Mouse (Mus musculus): ENCODE measurements around the gene Zfp105. TPM values are rescaled to one million over a fixed set of nuclear protein-coding genes. Genes with fewer than 3 reads are reported as not detected.

Zfp105 gene
- total RNA-seq (2023) = not detected

DNA sequence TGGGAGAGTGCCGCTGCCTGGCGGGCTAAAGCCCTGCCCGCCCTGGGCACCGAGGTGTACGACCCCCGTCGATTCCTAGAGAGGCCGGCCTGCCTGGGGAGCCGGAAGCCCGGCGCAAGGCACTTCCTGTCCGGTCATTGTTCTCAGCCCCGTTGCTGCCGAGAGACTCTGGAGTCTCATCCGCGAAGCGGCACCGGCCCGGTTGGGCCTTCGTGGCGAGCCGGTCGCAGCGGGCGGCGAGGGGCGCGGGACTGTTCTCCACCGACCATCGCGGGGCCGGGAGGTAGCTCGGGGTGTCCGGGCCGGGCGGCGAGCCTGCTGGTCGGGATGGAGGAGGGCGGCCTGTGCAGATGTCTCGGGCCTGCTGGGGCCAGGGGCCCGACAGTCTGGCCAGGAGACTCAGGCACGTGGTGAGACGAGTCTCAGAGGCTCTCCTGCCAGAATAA, at the start of gene Zfp105:
Gene Zfp105 (plus strand): TSS at position 137 of the 446 bp plus-strand sequence.

DNA sequence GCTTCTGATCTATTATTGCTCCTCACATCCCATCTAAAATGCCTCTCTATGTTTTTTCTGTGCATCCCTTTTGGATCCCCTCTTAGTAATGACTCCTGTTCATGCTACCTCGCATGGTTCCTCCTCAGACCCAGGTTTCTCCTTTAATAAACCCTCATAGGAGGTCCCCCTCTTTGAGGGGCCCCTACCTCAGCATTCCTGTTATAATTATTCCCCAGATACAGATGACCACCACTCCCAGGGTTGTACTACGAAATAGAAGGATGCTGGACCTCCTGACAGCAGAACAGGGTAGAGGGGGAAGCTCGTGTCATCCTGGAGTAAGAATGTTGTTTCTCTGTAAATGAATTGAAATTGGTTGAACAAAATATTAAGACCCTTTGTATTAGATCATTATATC, 37.5 kb upstream of the Zfp105 start, which contains the start of gene Zkscan7:
Gene Zkscan7 (plus strand): TSS at position 301 of the 400 bp plus-strand sequence.

DNA sequence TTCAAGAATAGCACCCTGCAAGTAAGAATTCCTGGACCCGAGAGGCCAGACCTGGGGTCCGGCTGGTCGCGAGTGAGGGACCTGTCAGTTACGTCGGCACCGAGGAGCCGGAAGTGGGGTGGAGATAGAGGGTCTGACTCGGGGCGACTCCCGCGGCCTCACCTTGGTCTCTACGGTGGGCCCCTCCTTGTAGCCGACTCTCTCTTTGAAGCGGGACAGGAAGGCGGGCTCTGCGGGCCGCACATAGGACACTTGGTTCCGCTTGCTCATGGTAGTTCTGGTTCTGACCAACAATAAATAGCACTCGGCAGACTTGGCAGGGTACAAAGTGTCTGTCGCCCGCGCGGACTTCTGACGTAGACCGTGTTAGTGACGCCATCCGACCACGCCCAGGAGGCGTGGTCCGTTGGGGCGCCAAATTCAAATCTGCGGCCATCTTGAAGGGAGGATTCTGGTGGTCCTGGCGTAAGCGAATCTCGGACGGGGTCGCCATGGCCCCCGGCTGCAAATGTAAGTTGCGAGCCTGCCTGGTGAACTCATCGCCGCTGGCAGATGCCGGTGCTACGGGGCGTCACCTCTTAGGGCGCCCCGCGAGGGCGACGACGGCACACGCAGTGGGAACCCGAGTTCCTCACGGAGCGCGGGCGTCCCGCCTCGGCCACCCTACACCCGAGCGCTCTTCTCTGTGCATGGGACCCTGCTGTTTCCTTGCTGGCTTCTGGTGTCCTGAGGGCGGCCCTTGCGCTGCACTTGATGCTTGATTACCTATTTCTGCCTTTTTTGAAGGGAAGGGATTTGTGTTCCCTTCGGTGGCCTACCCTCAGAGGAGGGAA, 28.0 kb downstream of the Zfp105 start, which contains the start of the genes 1110059G10Rik and Kif15:
Gene 1110059G10Rik (minus strand): TSS at position 358 of the 833 bp plus-strand sequence.
Gene Kif15 (plus strand): TSS at position 404 of the 833 bp plus-strand sequence.

Other genes starting within 250 kb of the Zfp105 start
- gene Topaz1, start 175.7 kb upstream of the Zfp105 start, total RNA-seq (2023) = not detected
- gene Tcaim, start 117.5 kb upstream of the Zfp105 start, total RNA-seq (2023) = 10 to 100 TPM; 16.0 to 24.8 TPM
- gene Gm35549, start 79.0 kb upstream of the Zfp105 start, total RNA-seq (2023) = not detected
- gene Zfp445, start 57.1 kb upstream of the Zfp105 start, total RNA-seq (2023) = 100 to 1,000 TPM; 142 to 152 TPM
- 1 to 10 TPM; 3.9 to 6.3 TPM for gene Zkscan7, start 37.4 kb upstream of the Zfp105 start, total RNA-seq (2023)
- 10 to 100 TPM; 44.6 to 48.4 TPM for gene 1110059G10Rik, start 27.9 kb downstream of the Zfp105 start, total RNA-seq (2023)
- gene Kif15, start 28.0 kb downstream of the Zfp105 start, total RNA-seq (2023) = 1 to 10 TPM; 4.1 to 5.6 TPM
- gene Tmem42, start 98.3 kb downstream of the Zfp105 start, total RNA-seq (2023) = 10 to 100 TPM; 14.2 to 19.4 TPM
- 1 to 10 TPM in 1 of 2 experiments, not detected in 1; 1.2 TPM for gene Tgm4, start 111.7 kb downstream of the Zfp105 start, total RNA-seq (2023)
- 10 to 100 TPM; 40.2 to 52.0 TPM for gene Zdhhc3, start 190.1 kb downstream of the Zfp105 start, total RNA-seq (2023)
- gene Exosc7, start 190.1 kb downstream of the Zfp105 start, total RNA-seq (2023) = 10 to 100 TPM; 40.5 to 45.0 TPM
- gene Clec3b, start 227.9 kb downstream of the Zfp105 start, total RNA-seq (2023) = not detected

Measured in B cell, adult 67 days (primary cell).